Mouse (Mus musculus) left cerebral cortex, adult 8-10 months (tissue): ENCODE measurements around the gene Vps37d. TPM values are rescaled to one million over a fixed set of nuclear protein-coding genes. Genes with fewer than 3 reads are reported as not detected.
"Not testable (repeated sequence)": the region's sequence is repeated elsewhere in the genome, so short reads cannot be mapped to it uniquely, and the experiment has no call there.

Source experiments
- DNase-seq, 2 experiments: peaks; one replicate each; pipeline ENCODE4 v3.0.0; 2022; ENCODE audit warnings: low spot score in 2 of 2
- total RNA-seq, 4 experiments: library from RNA; stranded (reverse); gene quantifications; 2 replicates each; pipeline ENCODE4 v1.2.4; 2022

Gene Vps37d
- total RNA-seq, 4 experiments from 2014 or later, result 29.0 to 31.4 (median 29.7) TPM

DNA sequence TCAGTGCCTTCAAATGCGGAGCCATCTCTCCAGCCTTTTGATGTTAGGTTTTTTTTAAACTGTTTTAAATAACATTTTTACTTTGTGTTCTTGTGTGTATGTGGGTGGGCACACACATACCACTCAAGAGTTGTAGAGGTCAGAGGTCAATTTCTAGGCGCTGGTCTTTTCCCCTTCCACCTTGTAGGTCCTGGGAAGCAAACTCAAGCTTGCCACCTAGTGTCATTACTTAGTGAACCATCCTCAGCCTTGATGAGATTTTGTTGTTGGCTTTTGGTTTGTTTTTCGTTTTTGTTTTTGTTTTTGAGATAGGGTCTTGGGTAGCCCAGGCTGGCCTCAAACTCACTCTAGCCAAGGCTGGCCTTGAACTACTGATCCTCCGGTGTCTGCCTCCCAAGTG, 2.4 kb downstream of the Vps37d start:
- no peak for DNase-seq

DNA sequence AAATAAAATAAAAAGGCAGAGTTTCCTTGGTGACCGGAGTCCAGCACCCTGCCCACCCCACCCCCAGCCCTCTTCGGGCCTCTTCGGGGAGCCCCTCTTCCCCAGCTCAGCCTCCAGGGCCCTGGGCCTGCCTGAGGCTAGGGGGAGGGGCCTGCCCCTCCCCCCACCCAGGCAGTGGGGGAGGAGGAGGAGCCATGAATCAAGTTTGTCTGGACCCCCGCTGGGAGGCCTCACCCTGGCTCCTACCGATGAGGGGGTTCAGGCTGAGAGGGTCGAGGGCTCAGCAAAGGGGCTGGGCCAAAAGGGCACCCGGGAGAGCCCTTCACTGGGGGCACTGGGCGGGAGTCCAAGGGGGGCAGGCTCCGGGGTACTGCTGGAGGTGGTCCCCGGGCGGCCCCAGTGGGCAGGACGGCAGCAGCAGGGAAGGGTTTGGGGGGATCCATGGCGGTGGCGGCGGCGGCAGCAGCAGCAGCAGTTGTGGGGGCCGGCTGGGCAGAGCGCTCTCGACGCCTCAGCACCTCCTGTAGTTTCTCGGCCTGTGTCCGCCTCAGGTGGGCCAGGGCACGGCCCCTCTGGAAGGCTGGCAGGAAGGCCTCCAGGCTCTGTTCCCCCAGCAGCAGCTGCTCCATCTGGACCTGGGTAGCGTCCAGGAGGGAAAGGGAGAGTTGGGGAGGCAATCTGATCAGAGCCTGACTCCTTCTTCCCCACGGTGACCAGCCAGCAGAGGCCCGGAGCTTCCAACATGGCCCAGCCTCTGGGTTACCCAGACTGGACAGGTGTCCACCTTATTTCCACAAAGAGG, 4.5 kb downstream of the Vps37d start:
- DNase-seq, result no peak

DNA sequence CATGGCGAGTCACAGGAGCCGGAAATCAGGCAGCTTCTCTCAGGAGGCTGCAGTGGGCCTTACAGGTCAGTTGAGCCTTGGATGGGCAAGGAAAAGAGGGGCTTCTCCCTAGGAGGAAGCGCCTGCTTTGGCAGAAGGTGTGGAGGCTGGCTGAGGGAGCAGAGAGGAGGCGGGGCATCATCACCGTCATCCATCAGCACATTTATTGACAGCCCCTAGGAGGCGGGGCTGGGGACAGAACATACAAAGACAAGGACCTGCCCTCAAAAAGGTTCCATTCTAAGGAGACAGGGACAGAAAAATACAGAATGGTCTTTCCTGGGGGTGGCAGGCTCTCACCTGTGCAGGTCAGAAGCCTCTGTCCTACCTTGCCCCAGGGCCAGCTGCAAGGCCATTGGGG, 5.3 kb downstream of the Vps37d start:
- no peak for DNase-seq

DNA sequence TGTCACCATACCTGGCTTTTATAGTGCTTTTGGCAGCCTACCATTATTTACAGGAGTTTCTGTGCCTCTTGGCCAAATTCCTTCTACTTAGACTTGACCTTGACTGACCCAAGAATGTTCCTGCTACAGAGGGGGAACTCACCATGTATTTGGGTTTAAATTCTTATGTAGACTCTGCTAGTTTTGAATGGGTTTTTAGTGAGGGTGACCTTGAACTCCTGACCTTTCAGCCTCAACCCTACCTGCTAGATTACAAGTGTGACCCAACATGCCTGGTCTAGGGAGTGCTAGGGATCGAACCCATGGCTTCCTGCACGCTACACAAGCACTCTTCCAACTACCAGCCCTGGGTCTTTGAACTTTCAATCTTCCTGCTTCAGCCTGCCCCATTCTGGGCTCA, 6.0 kb downstream of the Vps37d start:
- DNase-seq, result no peak

DNA sequence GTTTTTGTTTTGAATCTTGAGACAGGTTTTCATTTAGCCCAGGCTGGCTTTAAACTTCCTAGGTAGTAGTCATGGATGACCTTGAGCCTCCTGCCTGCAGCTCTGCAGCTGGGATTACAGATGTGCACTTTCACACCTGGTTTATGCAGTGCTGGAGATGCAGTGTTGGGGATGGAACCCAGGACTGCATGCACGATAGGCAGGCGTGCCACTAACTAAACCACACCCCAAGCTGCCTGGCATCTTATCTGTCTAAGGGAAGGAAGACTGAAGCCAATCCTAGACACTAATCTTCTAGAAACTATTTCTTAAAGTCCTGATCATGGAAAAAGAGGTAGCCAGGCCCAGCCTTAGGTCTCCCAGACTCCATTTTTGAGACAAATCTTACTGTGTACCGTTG, 7.6 kb downstream of the Vps37d start:
- DNase-seq, result no peak

DNA sequence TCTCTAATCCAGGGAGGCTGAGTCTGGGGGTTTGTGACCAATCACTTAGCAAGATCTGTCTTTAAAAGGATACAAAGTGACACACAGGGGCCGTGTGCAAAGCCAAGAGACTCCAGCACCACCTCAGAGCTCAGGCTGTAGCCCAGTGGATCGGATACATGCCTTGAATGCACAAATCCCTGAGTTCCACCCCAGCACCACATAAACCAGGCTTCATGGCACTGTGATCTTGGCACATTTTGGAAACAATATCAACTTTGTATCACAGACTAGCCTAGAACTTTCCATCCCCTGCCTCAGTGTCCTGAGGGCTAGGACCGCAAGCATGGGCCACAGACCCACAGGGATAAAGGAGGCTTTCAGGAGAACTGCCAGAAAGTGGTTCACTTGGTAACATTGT, 12.1 kb downstream of the Vps37d start:
- DNase-seq, result no peak

DNA sequence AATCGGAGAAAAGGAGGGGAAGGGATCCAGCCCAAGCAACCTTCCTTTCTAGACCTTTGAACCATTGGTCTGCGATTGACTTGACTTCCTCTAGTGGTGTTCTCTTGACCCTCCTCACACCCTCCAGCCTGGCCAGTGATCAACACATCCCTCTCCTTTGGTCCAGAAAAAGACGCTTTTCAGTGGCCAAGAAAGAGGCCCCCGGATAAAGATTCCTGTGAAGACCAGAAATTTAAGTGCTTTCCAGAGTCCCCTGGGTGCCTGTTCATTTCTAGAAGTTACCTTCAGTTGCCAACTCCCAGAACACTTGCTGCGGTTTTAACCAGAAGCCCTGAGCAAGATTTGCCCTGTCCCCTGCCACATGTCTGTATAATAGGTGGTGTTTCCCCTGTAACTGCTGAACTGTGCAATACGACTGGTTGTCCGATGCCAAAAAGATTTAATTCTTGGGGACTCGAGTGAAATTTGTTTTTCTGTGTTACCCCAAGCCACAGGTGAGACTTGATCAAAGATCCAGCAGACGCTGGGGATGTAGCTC, 13.1 kb downstream of the Vps37d start, which contains the start of gene Bud23:
Bud23 (minus strand) TSS at position 51 of the 538 bp plus-strand sequence.
- DNase-seq, result not testable (repeated sequence)

DNA sequence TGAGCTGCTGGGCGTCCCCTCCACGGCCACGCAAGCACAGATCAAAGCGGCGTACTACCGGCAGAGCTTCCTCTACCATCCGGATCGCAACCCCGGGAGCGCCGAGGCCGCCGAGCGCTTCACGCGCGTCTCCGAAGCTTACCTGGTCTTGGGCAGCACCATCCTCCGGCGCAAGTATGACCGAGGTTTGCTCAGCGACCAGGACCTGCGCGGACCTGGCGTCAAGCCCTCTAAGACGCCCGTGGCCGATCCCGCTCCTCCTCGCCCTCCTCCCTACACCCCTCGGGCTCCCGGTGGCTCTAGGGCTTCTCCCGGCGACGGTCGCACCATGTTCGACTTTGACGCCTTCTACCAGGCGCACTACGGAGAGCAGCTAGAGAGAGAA, 13.7 kb downstream of the Vps37d start:
- no peak for DNase-seq

DNA sequence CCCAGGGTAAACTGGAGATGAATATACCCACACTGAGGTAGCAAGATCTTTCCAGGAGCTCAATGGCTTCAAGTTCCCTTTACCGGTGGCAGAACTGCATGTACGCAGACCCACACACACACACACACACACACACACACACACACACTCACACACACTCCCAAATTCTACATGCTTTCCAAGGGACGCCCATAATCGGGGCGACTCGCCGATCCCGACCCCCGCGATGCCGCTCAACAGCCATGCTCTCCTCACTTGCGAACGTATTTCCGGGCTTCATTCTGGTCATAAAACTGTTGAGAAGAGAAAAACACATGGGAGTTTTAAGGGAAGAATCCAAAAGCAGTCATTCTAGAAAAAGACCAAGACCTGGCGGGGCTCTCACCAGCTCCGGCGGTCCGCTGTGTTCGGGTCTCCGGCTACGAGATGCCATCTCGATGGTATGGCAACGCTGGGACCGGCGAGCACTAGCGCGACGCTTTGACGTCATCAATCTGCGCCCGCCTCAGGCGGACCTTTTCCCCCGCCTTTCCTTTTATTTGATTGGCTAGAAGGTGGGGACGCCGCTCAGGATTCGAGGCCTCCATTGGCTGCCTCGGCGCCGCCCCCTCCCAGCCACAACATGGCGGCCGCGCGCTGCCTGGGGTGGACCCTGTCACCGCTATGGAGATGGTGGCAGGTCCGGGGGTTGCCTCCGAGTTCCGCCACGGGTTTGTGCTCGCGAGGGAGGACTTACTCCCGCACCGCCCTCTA, 14.3 kb downstream of the Vps37d start, which contains the start of gene Dnajc30:
Dnajc30 (plus strand) TSS at position 574 of the 753 bp plus-strand sequence.
- peak; percentile 96 to 97 for DNase-seq

DNA sequence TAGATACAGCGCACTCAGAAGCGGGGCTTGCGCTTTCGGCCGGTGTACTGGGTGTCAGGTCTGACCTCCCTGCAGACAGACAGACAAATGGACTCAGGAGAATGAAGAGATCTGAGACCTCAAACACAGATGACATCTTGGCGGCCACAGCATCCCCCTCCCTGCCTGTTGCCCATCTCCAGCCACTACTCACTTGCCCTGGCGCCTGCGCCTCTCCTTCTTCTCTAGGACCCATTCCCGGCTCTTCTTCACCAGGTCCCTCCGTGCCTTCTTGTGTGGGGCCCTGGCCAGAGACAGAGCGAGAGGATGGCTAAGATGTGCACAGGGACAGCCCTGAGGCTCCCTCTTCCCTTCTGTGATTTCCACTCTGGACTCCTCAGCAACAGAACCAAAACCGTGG, 24.7 kb downstream of the Vps37d start:
- DNase-seq, result no peak

DNA sequence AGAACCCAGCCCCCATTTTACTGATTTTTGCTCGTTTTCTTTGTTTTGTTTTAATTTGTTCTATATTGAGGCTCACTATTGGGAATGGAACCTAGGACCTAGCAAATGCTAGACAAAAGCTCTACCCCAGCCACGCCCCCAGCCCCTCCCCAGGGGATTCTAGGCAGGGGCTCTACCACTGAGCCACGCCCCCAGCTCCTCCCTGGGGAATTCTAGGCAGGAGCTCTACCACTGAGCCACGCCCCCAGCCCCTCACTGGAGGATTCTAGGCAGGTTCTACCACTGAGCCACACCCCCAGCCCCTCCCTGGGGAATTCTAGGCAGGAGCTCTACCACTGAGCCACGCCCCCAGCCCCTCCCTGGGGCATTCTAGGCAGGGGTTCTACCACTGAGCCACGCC, 28.8 kb downstream of the Vps37d start:
- not testable (repeated sequence) for DNase-seq

DNA sequence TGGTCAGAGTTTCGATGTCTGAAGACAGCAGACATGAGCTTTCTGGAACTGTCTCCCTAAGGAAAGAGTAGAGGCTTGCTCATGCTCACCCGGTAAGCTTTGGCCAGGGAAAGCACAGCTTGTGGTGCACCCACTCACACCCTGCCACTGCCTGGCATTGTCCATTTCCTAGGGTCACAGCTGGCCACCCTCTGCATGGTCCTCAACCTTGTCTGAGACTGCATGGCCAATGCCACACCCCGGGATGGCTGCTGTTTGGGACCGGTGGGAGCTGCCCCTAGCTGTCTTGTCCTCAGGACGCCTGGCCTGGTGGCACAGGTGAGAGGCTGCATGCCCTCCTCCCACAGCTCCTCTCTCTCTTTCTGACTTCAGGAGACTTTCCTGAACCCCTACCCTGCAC, 29.5 kb downstream of the Vps37d start:
- DNase-seq, result no peak

DNA sequence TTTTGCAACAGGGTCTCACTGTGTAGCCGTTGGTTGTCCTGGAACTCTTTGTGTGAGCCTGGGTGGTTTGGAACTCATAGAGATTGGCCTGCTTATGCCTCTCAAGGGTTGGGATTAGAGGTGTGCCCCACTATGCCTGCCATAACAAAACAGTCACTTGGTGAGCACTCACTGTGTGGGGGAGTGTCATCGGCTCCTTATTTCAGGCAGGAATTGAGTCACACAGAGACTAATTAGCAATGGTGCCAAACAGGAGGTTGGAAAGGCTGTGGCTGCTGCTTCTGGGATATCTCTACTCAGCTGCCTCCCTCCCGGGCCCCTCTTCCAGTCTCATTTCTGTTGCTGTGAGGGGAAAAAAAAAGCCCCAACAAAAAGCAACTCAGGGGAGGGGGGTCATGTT, 33.5 kb downstream of the Vps37d start:
- no peak for DNase-seq

DNA sequence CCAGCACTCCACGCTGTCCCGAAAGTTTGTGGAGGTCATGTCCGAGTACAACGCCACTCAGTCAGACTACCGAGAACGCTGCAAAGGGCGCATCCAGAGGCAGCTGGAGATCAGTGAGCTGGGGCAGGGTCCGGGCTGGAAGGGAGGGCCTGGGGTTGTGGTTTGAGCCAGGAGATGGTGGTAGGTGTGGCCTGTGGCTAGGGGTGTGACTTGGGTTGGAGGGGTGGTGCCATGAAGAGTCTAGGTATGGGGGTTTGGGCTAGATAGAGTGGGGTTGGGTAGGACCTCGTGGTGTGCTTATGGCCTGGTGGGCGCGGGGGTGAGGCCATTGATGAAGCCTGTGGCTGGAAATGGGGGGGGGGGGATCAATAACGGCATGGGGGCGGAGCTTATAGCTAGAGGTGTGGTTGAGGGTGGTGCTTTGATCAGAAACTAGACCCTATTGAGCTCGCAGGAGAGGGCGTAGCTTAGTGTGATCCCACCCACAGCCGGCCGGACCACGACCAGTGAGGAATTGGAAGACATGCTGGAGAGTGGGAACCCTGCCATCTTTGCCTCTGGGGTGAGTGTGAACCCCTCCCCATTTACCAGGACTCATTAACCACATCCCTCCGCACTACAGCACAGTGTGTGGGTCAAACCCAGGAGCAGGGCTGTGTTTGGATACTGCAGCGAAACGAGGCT, 35.8 kb downstream of the Vps37d start:
- no peak for DNase-seq

DNA sequence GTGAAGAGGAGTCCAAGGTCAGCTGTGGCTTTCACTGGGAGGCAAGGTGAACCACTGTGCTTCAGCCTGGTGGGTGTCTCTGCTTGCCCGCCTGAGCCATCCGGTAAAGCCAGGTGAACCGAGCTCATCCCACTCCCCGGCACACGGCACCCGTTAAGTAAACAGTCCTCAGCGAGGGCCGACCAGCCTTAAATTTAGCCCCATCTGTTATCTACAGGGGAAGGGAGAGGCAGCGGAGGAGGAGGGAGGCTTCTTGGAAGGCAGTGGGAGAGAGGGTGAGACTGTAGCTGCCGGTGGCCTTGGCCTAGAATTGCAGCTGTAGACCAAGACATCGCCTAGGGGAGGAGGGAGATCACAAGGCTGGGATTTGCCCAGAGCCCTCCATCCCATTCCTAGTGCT, 37.3 kb downstream of the Vps37d start:
- DNase-seq, result peak in 1 of 2 experiments; percentile 62

DNA sequence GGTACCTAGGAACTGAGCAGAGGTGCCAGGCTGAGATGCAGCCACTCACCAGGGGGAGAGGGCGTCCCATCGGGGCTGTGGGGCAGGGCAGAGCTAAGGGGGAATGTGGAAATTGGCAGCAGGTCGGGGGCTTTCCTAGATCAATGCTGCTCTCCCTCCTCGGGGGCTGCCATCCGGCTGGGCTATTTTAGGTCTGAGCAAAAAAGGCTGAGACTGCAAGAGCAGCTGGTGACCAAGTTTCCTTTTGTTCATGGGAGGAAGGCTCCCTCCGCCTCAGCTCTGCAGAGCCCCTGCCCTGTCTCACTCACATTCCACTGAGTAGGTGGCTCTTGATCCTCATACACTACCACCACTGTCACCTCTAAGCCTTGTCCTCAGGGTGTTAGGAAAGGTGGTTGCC, 38.0 kb downstream of the Vps37d start:
- DNase-seq, result no peak

DNA sequence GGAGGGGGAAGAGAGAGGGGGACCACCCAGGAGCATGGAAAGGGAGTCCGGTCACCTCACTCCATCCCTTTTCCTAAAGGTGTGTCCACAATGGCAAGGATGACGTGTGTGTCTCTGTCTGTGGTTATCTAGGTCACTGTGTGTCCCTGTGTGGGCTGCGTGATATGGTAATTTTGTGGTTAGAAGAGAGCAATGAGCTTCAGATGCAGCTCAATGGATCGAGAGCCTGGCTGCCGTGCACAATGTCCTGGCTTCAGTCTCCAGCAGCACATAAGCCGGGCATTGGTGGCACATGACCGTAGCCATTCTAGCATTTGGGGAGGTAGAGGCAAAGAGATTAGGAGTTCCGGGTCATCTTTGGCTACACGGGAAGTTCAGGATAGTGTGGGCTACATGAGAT, 38.5 kb downstream of the Vps37d start:
- no peak for DNase-seq

DNA sequence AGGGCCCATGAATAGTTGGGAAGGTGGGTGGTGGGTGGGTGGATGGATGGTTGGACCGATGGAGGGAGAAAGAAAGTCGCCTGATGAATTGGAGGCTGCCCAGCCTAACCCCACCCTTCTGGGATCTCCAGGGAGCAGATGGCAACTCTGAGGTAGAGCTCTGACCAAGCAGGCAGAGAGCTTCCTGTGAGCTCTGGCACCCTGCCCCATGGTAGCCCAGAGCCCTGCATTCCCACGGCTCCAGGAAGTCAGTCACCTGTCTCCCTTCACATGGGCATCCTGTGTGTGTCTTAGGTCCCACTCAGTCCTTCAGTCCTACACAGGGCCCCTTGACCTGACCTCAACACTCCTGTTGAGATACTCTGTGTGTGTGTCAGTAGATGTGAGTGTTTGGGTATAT, 40.1 kb downstream of the Vps37d start:
- no peak for DNase-seq

DNA sequence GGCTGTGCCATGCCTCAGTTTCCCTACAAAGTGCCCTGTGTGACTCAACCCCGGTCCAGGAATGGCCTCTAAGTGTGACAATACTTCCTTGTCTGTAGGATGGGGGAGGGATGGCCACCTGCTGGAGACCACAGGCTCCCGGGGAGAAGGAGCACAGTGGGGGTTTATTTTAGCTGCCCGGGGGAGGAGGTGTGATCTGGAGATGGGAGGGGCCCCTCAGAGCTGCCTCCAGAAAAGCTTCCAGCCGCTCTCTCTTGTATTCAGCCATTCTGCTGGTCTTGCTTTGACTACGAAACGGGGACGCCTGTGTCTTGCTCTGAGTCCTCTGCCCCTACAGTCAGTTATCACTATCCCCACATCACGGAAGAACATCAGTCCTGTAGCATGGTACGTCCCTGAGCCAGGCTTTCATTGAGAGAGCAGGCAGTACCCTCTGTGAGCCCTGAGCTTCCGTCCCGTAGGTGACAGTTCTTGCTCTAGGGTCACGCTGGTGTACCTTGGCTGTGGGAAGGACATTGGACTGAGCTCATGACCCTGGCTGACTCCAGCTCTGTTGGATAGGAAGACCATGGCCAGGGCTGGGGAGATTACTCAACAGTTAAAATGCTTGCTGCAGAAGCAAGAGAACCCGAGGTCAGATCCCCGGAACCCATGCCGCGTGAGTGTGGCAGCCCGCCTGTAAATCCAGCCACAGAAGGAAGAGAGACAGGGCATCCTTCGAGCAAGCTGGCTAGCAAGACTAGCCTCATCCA, 42.3 kb downstream of the Vps37d start:
- peak in 1 of 2 experiments; percentile 87 for DNase-seq

DNA sequence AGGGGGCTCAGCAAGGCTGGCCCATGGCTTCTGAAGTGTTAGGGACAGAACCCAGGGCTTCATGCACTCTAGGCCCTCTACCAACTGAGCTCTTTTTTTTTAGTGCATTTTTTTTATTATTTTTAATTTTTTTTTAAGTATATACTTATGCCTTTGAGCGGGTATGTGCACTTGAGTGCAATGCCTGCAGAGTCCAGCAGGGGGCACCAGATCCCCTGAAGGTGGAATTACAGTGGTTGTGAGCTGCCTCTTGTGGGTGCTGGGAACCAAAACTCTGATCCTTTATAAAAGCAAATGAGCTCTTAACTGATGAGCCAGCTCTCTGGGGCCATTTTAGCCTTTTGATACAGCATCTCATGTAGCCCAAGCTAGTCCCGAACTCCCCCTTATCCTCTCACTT, 43.5 kb downstream of the Vps37d start:
- DNase-seq, result no peak

DNA sequence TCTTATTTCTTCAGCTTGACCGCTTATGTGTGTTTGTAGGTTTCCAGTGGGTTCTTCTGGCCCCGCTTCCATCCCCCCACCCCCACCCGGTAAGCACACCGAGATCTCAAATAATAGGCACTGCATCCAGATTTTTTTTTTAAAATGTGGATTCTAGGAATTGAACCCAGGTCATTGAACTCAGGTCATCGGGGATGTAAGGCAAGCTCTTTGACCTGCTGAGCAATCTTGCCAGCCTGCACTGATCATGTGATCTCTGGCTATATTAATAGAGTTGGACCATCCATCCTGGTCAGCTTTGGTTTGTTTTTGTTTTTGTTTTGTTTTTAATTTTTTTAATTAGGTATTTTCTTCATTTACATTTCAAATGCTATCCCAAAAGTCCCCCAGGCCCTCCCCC, 45.5 kb downstream of the Vps37d start:
- no peak for DNase-seq
